ENCODE assay signal across 8 mouse cellular contexts in the genomic region with DNA sequence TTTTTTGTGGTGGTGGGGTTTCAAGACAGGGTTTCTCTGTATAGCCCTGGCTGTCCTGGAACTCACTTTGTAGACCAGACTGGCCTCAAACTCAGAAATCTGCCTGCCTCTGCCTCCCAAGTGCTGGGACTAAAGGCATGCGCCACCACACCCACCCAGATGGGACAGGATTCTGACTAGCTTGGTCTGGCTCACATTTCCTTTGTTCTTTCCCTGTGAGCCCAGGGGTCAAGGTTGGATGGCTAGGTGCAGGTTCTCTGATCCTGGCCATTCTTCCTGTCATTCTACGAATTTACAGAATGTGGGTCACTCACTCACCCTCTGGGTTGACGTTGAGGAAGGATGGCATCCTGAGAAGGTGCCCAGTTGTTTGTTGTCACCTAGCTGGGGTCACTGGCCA.
DNase-seq lines count a peak whose midpoint lies in the region; ATAC-seq and TF ChIP-seq lines count a peak whose summit lies in the region.
"Not testable (repeated sequence)": the region's sequence is repeated elsewhere in the genome, so short reads cannot be mapped to it uniquely, and the experiment has no call there.

No protein-coding gene starts in this region.

- peaks cover 31% of the 10 kb centered on the region for H3K4me1 ChIP-seq in embryonic facial prominence, embryonic 14.5 days (ENCODE audit: control insufficient read depth, insufficient read depth, low read length)
- H3K4me1 ChIP-seq in heart, embryonic 10.5 days = peaks cover 78% of the 10 kb centered on the region
- peaks cover 55% of the 10 kb centered on the region for H3K4me1 ChIP-seq in hindbrain, embryonic 13.5 days (replicated peaks)
- peaks cover 25% of the 10 kb centered on the region for H3K4me1 ChIP-seq in kidney, postnatal 0 days (replicated peaks; ENCODE audit: insufficient read depth, low read length)
- H3K4me1 ChIP-seq in liver, embryonic 15.5 days (replicated peaks) = peaks cover 52% of the 10 kb centered on the region
- peaks cover 40% of the 10 kb centered on the region for H3K4me1 ChIP-seq in midbrain, embryonic 15.5 days
- H3K4me1 ChIP-seq in stomach, postnatal 0 days (replicated peaks; ENCODE audit: control insufficient read depth, insufficient read depth) = not testable (repeated sequence)

- H3K27me3 ChIP-seq in embryonic facial prominence, embryonic 14.5 days (replicated peaks; ENCODE audit: control insufficient read depth, insufficient read depth, low read length); heart, embryonic 10.5 days (ENCODE audit: insufficient read depth, poor library complexity, severe bottlenecking); hindbrain, embryonic 13.5 days; kidney, postnatal 0 days (ENCODE audit: insufficient read depth, low read length); midbrain, embryonic 15.5 days (replicated peaks); stomach, postnatal 0 days (ENCODE audit: control insufficient read depth, insufficient read depth, low read length): not testable (repeated sequence)
- H3K27me3 ChIP-seq in liver, embryonic 15.5 days = peaks cover 15% of the 10 kb centered on the region; the same call in 1 of the 2 replicates

- not testable (repeated sequence) for TF ChIP-seq EP300 in stomach, postnatal 0 days (optimal IDR thresholded peaks at IDR 0.05)

- TF ChIP-seq CTCF in kidney, postnatal 0 days (IDR thresholded peaks at IDR 0.05; ENCODE audit: low read depth); stomach, postnatal 0 days (IDR thresholded peaks at IDR 0.05; ENCODE audit: low read depth): not testable (repeated sequence)

- H3K4me3 ChIP-seq in embryonic facial prominence, embryonic 14.5 days (ENCODE audit: low read depth, low read length); heart, embryonic 10.5 days; hindbrain, embryonic 13.5 days; kidney, postnatal 0 days (replicated peaks; ENCODE audit: low read depth, low read length); liver, embryonic 15.5 days (replicated peaks); midbrain, embryonic 15.5 days; stomach, postnatal 0 days (ENCODE audit: low read depth, low read length): not testable (repeated sequence)

- not testable (repeated sequence) for H3K9me3 ChIP-seq in embryonic facial prominence, embryonic 14.5 days (ENCODE audit: control insufficient read depth, low read length); heart, embryonic 10.5 days; hindbrain, embryonic 13.5 days; kidney, postnatal 0 days (replicated peaks; ENCODE audit: low read length); liver, embryonic 15.5 days (replicated peaks); midbrain, embryonic 15.5 days; stomach, postnatal 0 days (ENCODE audit: control insufficient read depth, low read length)

- peak overlapping the region; percentile 72; the same call in 1 of the 2 replicates for H3K27ac ChIP-seq in embryonic facial prominence, embryonic 14.5 days (replicated peaks; ENCODE audit: low read depth, low read length)
- peak overlapping the region; percentile 82 for H3K27ac ChIP-seq in heart, embryonic 10.5 days
- peak overlapping the region; percentile 92 for H3K27ac ChIP-seq in hindbrain, embryonic 13.5 days
- peak overlapping the region; percentile 57; the same call in 1 of the 2 replicates for H3K27ac ChIP-seq in kidney, postnatal 0 days
- 0 out of 2 replicates have a peak overlapping the region, but pooled peaks have one; percentile 29 for H3K27ac ChIP-seq in liver, embryonic 15.5 days (replicated peaks)
- H3K27ac ChIP-seq in midbrain, embryonic 15.5 days = peak overlapping the region; percentile 86
- 0 out of 2 replicates have a peak overlapping the region, but pooled peaks have one; percentile 1 for H3K27ac ChIP-seq in stomach, postnatal 0 days (replicated peaks)

- H3K36me3 ChIP-seq in embryonic facial prominence, embryonic 14.5 days (ENCODE audit: control insufficient read depth, insufficient read depth, low read length); heart, embryonic 10.5 days; hindbrain, embryonic 13.5 days; kidney, postnatal 0 days (ENCODE audit: insufficient read depth, low read length); liver, embryonic 15.5 days (replicated peaks); midbrain, embryonic 15.5 days (replicated peaks); stomach, postnatal 0 days (ENCODE audit: control insufficient read depth, insufficient read depth, low read length): not testable (repeated sequence)

- not testable (repeated sequence) for ATAC-seq in embryonic facial prominence, embryonic 14.5 days (ENCODE audit: low read depth); hindbrain, embryonic 13.5 days (ENCODE audit: low FRiP score); kidney, postnatal 0 days (replicated peaks; ENCODE audit: low FRiP score, low read depth); liver, embryonic 15.5 days (ENCODE audit: insufficient read depth); midbrain, embryonic 15.5 days (replicated peaks); stomach, postnatal 0 days (ENCODE audit: low FRiP score, low TSS enrichment)

- peak; percentile 97 for DNase-seq in ES-CJ7 (ENCODE audit: low read depth, low spot score)
- not testable (repeated sequence) for DNase-seq in embryonic facial prominence, embryonic 14.5 days (ENCODE audit: low spot score); heart, embryonic 10.5 days (ENCODE audit: low spot score); kidney, postnatal 0 days (ENCODE audit: low spot score); stomach, postnatal 0 days (ENCODE audit: low spot score)

- WGBS in embryonic facial prominence, embryonic 14.5 days = 69% methylated on average over 3 of the region's 3 CpGs
- 70% methylated on average over 3 of the region's 3 CpGs for WGBS in heart, embryonic 10.5 days
- WGBS in hindbrain, embryonic 13.5 days = 54% methylated on average over 3 of the region's 3 CpGs
- WGBS in kidney, postnatal 0 days = 68% methylated on average over 3 of the region's 3 CpGs
- WGBS in liver, embryonic 15.5 days (ENCODE audit: insufficient replicate concordance) = 45% methylated on average over 3 of the region's 3 CpGs
- WGBS in midbrain, embryonic 15.5 days = 59% methylated on average over 3 of the region's 3 CpGs
- WGBS in stomach, postnatal 0 days = 88% methylated on average over 3 of the region's 3 CpGs

- peak overlapping the region; percentile 3; the same call in 1 of the 2 replicates for H3K9ac ChIP-seq in embryonic facial prominence, embryonic 14.5 days (ENCODE audit: low read depth, low read length)
- H3K9ac ChIP-seq in hindbrain, embryonic 13.5 days = peak overlapping the region; percentile 59; the same call in 1 of the 2 replicates
- H3K9ac ChIP-seq in kidney, postnatal 0 days (ENCODE audit: low read depth, low read length); liver, embryonic 15.5 days; midbrain, embryonic 15.5 days; stomach, postnatal 0 days (ENCODE audit: low read length): not testable (repeated sequence)

- H3K4me2 ChIP-seq in embryonic facial prominence, embryonic 14.5 days (ENCODE audit: low read depth, low read length); kidney, postnatal 0 days (ENCODE audit: low read length); liver, embryonic 15.5 days; midbrain, embryonic 15.5 days; stomach, postnatal 0 days (replicated peaks; ENCODE audit: low read depth): not testable (repeated sequence)
- 0 out of 2 replicates have a peak overlapping the region, but pooled peaks have one; percentile 10 for H3K4me2 ChIP-seq in hindbrain, embryonic 13.5 days

Comparison
In these comparisons a context has a peak if more than half of its experiments do, and no peak if none do; other contexts are left out.
1. H3K27ac ChIP-seq: peak in every context shown above with its lines; median percentile 92 in hindbrain, embryonic 13.5 days; 86 in midbrain, embryonic 15.5 days; 82 in heart, embryonic 10.5 days; 72 in embryonic facial prominence, embryonic 14.5 days; 57 in kidney, postnatal 0 days; 29 in liver, embryonic 15.5 days; 1 in stomach, postnatal 0 days.